Mouse (Mus musculus): ENCODE results near the gene Syngr4. TPM values are rescaled to one million over a fixed set of nuclear protein-coding genes. Genes with fewer than 3 reads are reported as not detected.

Gene Syngr4
- total RNA-seq, 2 experiments from 2014 or later = not detected

GRCm38 (mm10) chr7:45869787-45870186 is 26.7 kb downstream of the Syngr4 start:
- no peak for DNase-seq (ENCODE audit: low spot score in 2 of 2)

GRCm38 (mm10) chr7:45869107-45869670 is 27.3 kb downstream of the Syngr4 start:
- DNase-seq (ENCODE audit: low spot score in 2 of 2) = no peak

GRCm38 (mm10) chr7:45867871-45868270 is 28.6 kb downstream of the Syngr4 start:
- DNase-seq (ENCODE audit: low spot score in 2 of 2) = no peak

GRCm38 (mm10) chr7:45865925-45866910 is 30.3 kb downstream of the Syngr4 start:
- DNase-seq (ENCODE audit: low spot score in 2 of 2) = peak; percentile 64 to 76

- no peak for DNase-seq (ENCODE audit: low spot score in 2 of 2)
These were observed 32.1 kb downstream of the Syngr4 start for GRCm38 (mm10) chr7:45864435-45864834.

- no peak for DNase-seq (ENCODE audit: low spot score in 2 of 2)
These were observed 33.7 kb downstream of the Syngr4 start for GRCm38 (mm10) chr7:45862804-45863203.

- DNase-seq (ENCODE audit: low spot score in 2 of 2) = no peak
These were observed 37.5 kb downstream of the Syngr4 start for GRCm38 (mm10) chr7:45859008-45859407.

GRCm38 (mm10) chr7:45856950-45857901 is 39.3 kb downstream of the Syngr4 start:
- DNase-seq (ENCODE audit: low spot score in 2 of 2) = no peak

GRCm38 (mm10) chr7:45853089-45853488 is 43.4 kb downstream of the Syngr4 start:
- DNase-seq (ENCODE audit: low spot score in 2 of 2) = no peak

GRCm38 (mm10) chr7:45850661-45851060 is 45.9 kb downstream of the Syngr4 start:
- no peak for DNase-seq (ENCODE audit: low spot score in 2 of 2)

GRCm38 (mm10) chr7:45848447-45849027 is 48.0 kb downstream of the Syngr4 start:
- DNase-seq (ENCODE audit: low spot score in 2 of 2) = no peak

GRCm38 (mm10) chr7:45842950-45843744 is 53.4 kb downstream of the Syngr4 start:
- DNase-seq (ENCODE audit: low spot score in 2 of 2) = no peak

Other genes starting within 250 kb of the Syngr4 start
- gene Fut2, start 230.3 kb downstream of the Syngr4 start, total RNA-seq (2021) = under 1 TPM; 0.12 to 0.26 TPM
- 10 to 100 TPM; 11.1 to 13.3 TPM for gene Ntn5, start 212.7 kb downstream of the Syngr4 start, total RNA-seq (2021)
- gene Sec1, start 202.3 kb downstream of the Syngr4 start, total RNA-seq (2021) = 1 to 10 TPM; 1.2 to 1.7 TPM
- gene Car11, start 196.9 kb downstream of the Syngr4 start, total RNA-seq (2021) = 100 to 1,000 TPM; 215 to 220 TPM
- 10 to 100 TPM; 63.1 to 84.6 TPM for gene Dbp, start 191.6 kb downstream of the Syngr4 start, total RNA-seq (2021)
- gene Rpl18, start 181.3 kb downstream of the Syngr4 start, total RNA-seq (2021) = 100 to 1,000 TPM; 331 to 369 TPM
- gene Sphk2, start 178.7 kb downstream of the Syngr4 start, total RNA-seq (2021) = 10 to 100 TPM; 32.3 to 33.0 TPM
- gene Fam83e, start 175.5 kb downstream of the Syngr4 start, total RNA-seq (2021) = under 1 TPM in 1 of 2 experiments, not detected in 1; 0.21 TPM
- not detected for gene Spaca4, start 170.9 kb downstream of the Syngr4 start, total RNA-seq (2021)
- gene Lmtk3, start 113.0 kb downstream of the Syngr4 start, total RNA-seq (2021) = 100 to 1,000 TPM; 229 to 237 TPM
- gene Sult2b1, start 112.0 kb downstream of the Syngr4 start, total RNA-seq (2021) = 10 to 100 TPM; 11.3 to 13.7 TPM
- 100 to 1,000 TPM; 191 to 210 TPM for gene Cyth2, start 82.1 kb downstream of the Syngr4 start, total RNA-seq (2021)
- gene Kcnj14, start 71.9 kb downstream of the Syngr4 start, total RNA-seq (2021) = 1 to 10 TPM; 2.2 to 2.6 TPM
- 10 to 100 TPM; 20.1 to 23.2 TPM for gene Grwd1, start 65.8 kb downstream of the Syngr4 start, total RNA-seq (2021)
- gene Kdelr1, start 23.9 kb downstream of the Syngr4 start, total RNA-seq (2021) = 10 to 100 TPM; 69.0 to 76.2 TPM
- 10 to 100 TPM; 10.7 to 10.9 TPM for gene Grin2d, start 18.3 kb downstream of the Syngr4 start, total RNA-seq (2021)
- 10 to 100 TPM; 20.9 to 22.0 TPM for gene Tmem143, start 227 bp upstream of the Syngr4 start, total RNA-seq (2021)
- 1 to 10 TPM; 5.5 to 8.4 TPM for gene Emp3, start 24.7 kb upstream of the Syngr4 start, total RNA-seq (2021)
- 1 to 10 TPM; 2.6 to 2.7 TPM for gene Ccdc114, start 27.4 kb upstream of the Syngr4 start, total RNA-seq (2021)
- 1 to 10 TPM; 1.4 to 2.5 TPM for gene Abcc6, start 133.6 kb upstream of the Syngr4 start, total RNA-seq (2021)
- 100 to 1,000 TPM; 105 to 106 TPM for gene Nomo1, start 137.0 kb upstream of the Syngr4 start, total RNA-seq (2021)
- gene Kcnj11, start 204.1 kb upstream of the Syngr4 start, total RNA-seq (2021) = 10 to 100 TPM; 38.7 to 43.1 TPM

Data from left cerebral cortex, adult 18-20 months (tissue).